Comparison of ENCODE assay signal across 8 mouse cellular contexts in genomic region chr1:71101369-71101970, GRCm38 (mm10). TPM values are rescaled to one million over a fixed set of nuclear protein-coding genes. Genes with fewer than 3 reads are reported as not detected.
A peak's percentile ranks its signal among the peaks of the same experiment; 100 is the strongest.
DNase-seq lines count a peak whose midpoint lies in the region; ATAC-seq and TF ChIP-seq lines count a peak whose summit lies in the region.

No protein-coding gene starts in this region.

- H3K27me3 ChIP-seq in kidney, embryonic 16.5 days (ENCODE audit: insufficient read depth, low read length) = no peaks in the 10 kb centered on the region
- H3K27me3 ChIP-seq in G1E (ENCODE audit: insufficient read depth, low read length) = no peaks in the 10 kb centered on the region
- H3K27me3 ChIP-seq in liver, embryonic 12.5 days (replicated peaks) = no peaks in the 10 kb centered on the region

- peaks cover 18% of the 10 kb centered on the region for H3K4me1 ChIP-seq in kidney, embryonic 16.5 days (ENCODE audit: insufficient read depth, low read length)
- H3K4me1 ChIP-seq in G1E (ENCODE audit: insufficient read depth, low read depth, low read length) = peaks cover 67% of the 10 kb centered on the region
- H3K4me1 ChIP-seq in embryonic fibroblast, embryonic 13.5 days (ENCODE audit: control insufficient read depth, insufficient read depth, low read length) = peaks cover 5% of the 10 kb centered on the region; the same call in 1 of the 2 replicates
- H3K4me1 ChIP-seq in liver, embryonic 12.5 days = peaks cover 68% of the 10 kb centered on the region

- H3K9ac ChIP-seq in kidney, embryonic 16.5 days (replicated peaks; ENCODE audit: low read length) = no peak overlapping the region
- H3K9ac ChIP-seq in liver, embryonic 12.5 days = peak overlapping the region; percentile 72

- no peaks in the 10 kb centered on the region for H3K36me3 ChIP-seq in kidney, embryonic 16.5 days (ENCODE audit: insufficient read depth, low read length)
- peaks cover 29% of the 10 kb centered on the region for H3K36me3 ChIP-seq in G1E (replicated peaks)
- H3K36me3 ChIP-seq in liver, embryonic 12.5 days = peaks cover 14% of the 10 kb centered on the region; the same call in 1 of the 2 replicates

- no peaks in the 10 kb centered on the region for H3K9me3 ChIP-seq in kidney, embryonic 16.5 days (ENCODE audit: low read length)
- H3K9me3 ChIP-seq in G1E (replicated peaks) = no peaks in the 10 kb centered on the region
- no peaks in the 10 kb centered on the region for H3K9me3 ChIP-seq in liver, embryonic 12.5 days (replicated peaks)

- H3K4me3 ChIP-seq in kidney, embryonic 16.5 days (ENCODE audit: low read length) = peak overlapping the region; percentile 32
- peak overlapping the region; percentile 89 for H3K4me3 ChIP-seq in G1E (ENCODE audit: low read depth, low read length)
- H3K4me3 ChIP-seq in embryonic fibroblast, embryonic 13.5 days (ENCODE audit: insufficient read depth, low read length) = peak overlapping the region; percentile 19
- peak overlapping the region; percentile 93 for H3K4me3 ChIP-seq in liver, embryonic 12.5 days

- ATAC-seq in kidney, embryonic 16.5 days (ENCODE audit: low FRiP score, low TSS enrichment) = no peak
- no peak for ATAC-seq in G1E (ENCODE audit: extremely low read depth, insufficient number of reproducible peaks, low FRiP score, poor library complexity, severe bottlenecking)
- ATAC-seq in liver, embryonic 12.5 days = no peak

- TF ChIP-seq CTCF in G1E (IDR thresholded peaks at IDR 0.05; ENCODE audit: low read depth, low read length) = no peak
- TF ChIP-seq CTCF in embryonic fibroblast, embryonic 13.5 days (IDR thresholded peaks at IDR 0.05; ENCODE audit: borderline replicate concordance, insufficient read depth, low read length) = no peak

- WGBS in kidney, embryonic 16.5 days = 51% methylated on average over 11 of the region's 11 CpGs
- 17% methylated on average over 11 of the region's 11 CpGs for WGBS in liver, embryonic 12.5 days (ENCODE audit: insufficient replicate concordance)

- H3K27ac ChIP-seq in kidney, embryonic 16.5 days (ENCODE audit: low read length) = no peak overlapping the region
- no peak overlapping the region for H3K27ac ChIP-seq in embryonic fibroblast, embryonic 13.5 days (ENCODE audit: insufficient read depth, low read length)
- peak overlapping the region; percentile 66 for H3K27ac ChIP-seq in liver, embryonic 12.5 days

- TF ChIP-seq POLR2A in embryonic fibroblast, embryonic 13.5 days (IDR thresholded peaks at IDR 0.05; ENCODE audit: low read depth, low read length) = no peak; the same call in 1 of the 2 replicates

- peak overlapping the region; percentile 59 for H3K4me2 ChIP-seq in kidney, embryonic 16.5 days (replicated peaks; ENCODE audit: low read depth, low read length)
- H3K4me2 ChIP-seq in liver, embryonic 12.5 days = peak overlapping the region; percentile 77

- intact Hi-C loops in left cerebral cortex, postnatal 25 days (cut with DNase I) = no loop called here
- intact Hi-C loops in left cerebral cortex, postnatal 4 days (cut with DNase I) = no loop called here

- no peak for DNase-seq in kidney, adult 8-10 months
- no peak for DNase-seq in G1E (ENCODE audit: low spot score)
- DNase-seq in left cerebral cortex, postnatal 25 days (ENCODE audit: low spot score in 2 of 2) = no peak
- no peak for DNase-seq in left cerebral cortex, postnatal 4 days
- no peak for DNase-seq in layer of hippocampus, adult 8-10 months (ENCODE audit: low spot score in 2 of 2)

RNA-seq across cellular contexts. Expression of gene Bard1, which starts 1.5 kb away (rescaled TPM):
- polyA plus RNA-seq in kidney, embryonic 16.5 days (2015; fragmentation: Nextera tagmentation; extraction: Ambion mirVana) = 1.8 and 2.0 TPM in 2 replicates
- total RNA-seq in G1E (2014; fragmentation: Nextera tagmentation) (80.2 and 82.6 TPM in 2 replicates), G1E (2017) (21.0 and 22.6 TPM in 2 replicates)
- polyA plus RNA-seq in G1E (2012) = 7.2 and 7.9 TPM in 2 replicates
- polyA plus RNA-seq in embryonic fibroblast, embryonic 13.5 days (2011; ENCODE audit: insufficient read length, low read depth, missing spikeins) = 4.3 and 6.2 TPM in 2 replicates
- polyA plus RNA-seq in liver, embryonic 12.5 days (2016; fragmentation: Nextera tagmentation; extraction: Ambion mirVana) = 3.3 and 3.4 TPM in 2 replicates
- under 1 TPM; 0.46 TPM for total RNA-seq in left cerebral cortex, postnatal 25 days (2021)
- 1 to 10 TPM; 2.4 TPM for total RNA-seq in left cerebral cortex, postnatal 4 days (2021)
- under 1 TPM; 0.41 to 0.80 (median 0.53) TPM for total RNA-seq in layer of hippocampus, adult 8-10 months (2022)

Comparison
In these comparisons a context has a peak if more than half of its experiments do, and no peak if none do; other contexts are left out.
1. H3K4me3 ChIP-seq: peak in every context shown above with its lines; median percentile 93 in liver, embryonic 12.5 days; 89 in G1E; 32 in kidney, embryonic 16.5 days; 19 in embryonic fibroblast, embryonic 13.5 days.
2. RNA of gene Bard1, which starts 1.5 kb away (total RNA-seq): 21.0 to 82.6 TPM in G1E; 2.4 TPM in left cerebral cortex, postnatal 4 days, 0.41 to 0.80 TPM in layer of hippocampus, adult 8-10 months and 0.46 TPM in left cerebral cortex, postnatal 25 days; every median in the first group is over 4 times any median in the second.